Mouse (Mus musculus): Measurements from ENCODE around the gene Rnf25.

Rnf25 gene

GRCm38 (mm10) chr1:74601267-74601962 lies at the start of gene Rnf25, which contains the start of gene Stk36:
Rnf25 (minus strand) TSS chr1:74601397.
Stk36 (plus strand) TSS chr1:74601445.
- peak; percentile 69 for DNase-seq (ENCODE audit: low spot score)

GRCm38 (mm10) chr1:74643926-74644325 lies 42.7 kb upstream of the Rnf25 start:
- DNase-seq (ENCODE audit: low spot score): no peak

DNA sequence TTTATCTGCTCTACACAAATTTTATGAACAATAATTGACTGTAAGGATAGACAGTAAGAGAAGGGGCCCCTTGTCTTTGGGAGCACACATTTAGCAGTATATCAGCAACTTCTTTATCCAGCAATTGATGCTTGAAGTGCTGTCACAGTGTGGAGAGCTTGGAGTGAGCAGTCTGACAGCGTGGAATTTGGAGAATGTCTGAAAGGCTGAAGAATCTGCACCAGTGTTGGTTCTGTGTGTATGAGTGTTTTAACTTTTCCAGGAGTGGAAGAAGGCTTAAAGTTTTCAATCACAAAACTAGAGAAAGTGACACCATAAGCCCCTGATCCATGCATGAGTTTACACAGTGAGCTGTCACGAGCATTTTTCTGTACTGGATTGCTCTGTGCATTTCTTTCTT lies 42.3 kb upstream of the Rnf25 start:
- no peak for DNase-seq (ENCODE audit: low spot score)

GRCm38 (mm10) chr1:74632734-74633133 lies 31.5 kb upstream of the Rnf25 start:
- no peak for DNase-seq (ENCODE audit: low spot score)

DNA sequence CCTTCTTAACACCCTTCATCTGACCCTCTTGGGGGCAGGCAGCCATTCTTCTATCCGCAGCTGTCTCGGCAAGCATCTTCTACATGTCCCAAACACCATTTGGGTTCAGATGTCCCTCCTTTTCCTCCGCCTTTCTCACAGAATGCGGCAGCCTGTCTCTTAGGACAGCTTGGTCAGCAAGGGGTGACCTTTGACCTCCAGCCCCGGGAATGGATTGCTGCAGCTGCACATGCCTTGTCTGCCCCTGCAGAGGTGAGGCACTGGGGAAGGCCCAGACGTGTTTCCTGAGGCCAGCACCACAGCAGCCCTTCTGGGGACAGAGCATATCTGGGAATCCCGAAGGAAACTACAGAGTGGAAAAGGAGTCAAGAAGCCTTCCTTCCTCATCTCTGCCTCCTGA lies 26.8 kb upstream of the Rnf25 start:
- DNase-seq (ENCODE audit: low spot score): no peak

- no peak for DNase-seq (ENCODE audit: low spot score)
Observed at GRCm38 (mm10) chr1:74626076-74626475, 24.9 kb upstream of the Rnf25 start.

- DNase-seq (ENCODE audit: low spot score): no peak
Observed at GRCm38 (mm10) chr1:74624183-74624582, 23.0 kb upstream of the Rnf25 start.

- DNase-seq (ENCODE audit: low spot score): no peak
Observed at GRCm38 (mm10) chr1:74600501-74601266, 513 bp downstream of the Rnf25 start.

- no peak for DNase-seq (ENCODE audit: low spot score)
Observed at GRCm38 (mm10) chr1:74594434-74594833, 6.8 kb downstream of the Rnf25 start.

DNA sequence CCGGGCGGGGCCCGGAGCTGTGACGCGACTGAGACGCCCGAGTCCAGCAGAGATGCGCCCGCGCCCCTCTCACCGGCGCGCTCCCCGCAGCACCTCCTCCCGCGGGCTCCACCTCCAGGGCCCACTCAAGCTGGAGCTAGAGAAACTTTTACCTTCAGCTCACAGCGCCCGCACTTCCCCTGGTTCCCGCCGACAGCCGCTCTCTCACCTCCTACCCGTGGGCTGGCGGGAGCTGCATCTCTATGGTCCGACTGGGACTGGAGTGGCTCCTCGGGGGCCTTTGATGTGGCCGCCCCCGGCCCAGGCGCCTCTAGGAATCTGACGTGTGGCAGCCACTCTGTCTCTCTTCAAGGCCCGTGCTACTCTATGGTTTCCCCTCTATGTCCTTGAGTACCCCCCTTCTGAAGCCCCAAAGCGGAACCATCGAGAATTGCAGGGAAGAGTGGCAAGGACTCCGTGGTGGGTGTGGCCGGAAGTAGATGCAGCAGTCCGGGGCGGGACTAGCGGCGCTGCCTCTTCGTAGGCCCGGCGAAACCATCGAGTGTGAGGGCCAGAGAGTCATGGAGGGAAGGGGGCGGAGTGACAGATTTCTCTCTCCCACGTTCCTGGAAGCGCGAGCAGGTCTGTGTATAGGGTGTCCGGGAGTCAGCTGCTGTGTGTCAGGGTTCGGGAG lies 13.3 kb downstream of the Rnf25 start, which contains the start of the genes Zfp142 and Bcs1l:
TSS of gene Zfp142 (minus strand) at position 474 of the 673 bp plus-strand sequence.
TSS of gene Bcs1l (plus strand) at position 517 of the 673 bp plus-strand sequence.
- DNase-seq (ENCODE audit: low spot score): peak; percentile 98

- DNase-seq (ENCODE audit: low spot score): no peak
Observed at GRCm38 (mm10) chr1:74587233-74587772, 13.9 kb downstream of the Rnf25 start.

DNA sequence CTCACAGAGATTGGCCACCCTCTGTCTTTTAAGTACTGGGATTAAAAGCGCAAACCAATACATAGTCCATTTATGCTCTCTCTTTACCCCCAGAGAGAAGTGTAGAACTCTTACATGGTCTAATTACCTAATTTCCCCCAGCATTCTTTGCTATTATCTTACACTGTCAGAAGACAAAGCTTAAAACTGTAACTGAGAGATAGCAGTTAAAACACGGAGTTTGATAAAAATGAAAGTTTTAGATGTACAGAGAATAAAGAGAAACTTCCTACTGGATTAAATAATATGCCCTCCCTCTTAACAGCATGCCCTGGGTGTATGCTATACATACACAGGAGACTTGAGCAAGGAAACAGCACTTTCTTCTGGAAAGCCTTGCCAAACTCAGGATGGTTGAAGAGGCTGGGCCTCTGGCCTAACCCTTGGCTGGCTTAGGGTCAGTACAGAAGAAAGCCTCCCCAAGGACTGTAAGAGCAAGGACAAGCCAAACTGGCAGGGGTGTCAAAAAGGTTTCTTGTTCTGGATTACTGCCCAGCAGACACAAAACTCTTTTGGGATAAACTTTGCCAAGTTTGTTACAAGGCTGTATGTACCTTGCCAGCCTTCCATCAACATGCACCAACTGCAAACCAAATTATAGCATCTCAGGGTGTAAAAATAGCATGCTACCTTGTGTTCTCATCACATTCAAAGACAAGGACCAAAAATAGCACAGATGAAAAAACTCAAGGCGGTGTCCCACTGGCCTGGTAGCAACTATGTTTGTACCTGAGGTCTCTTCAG lies 16.4 kb downstream of the Rnf25 start:
- DNase-seq (ENCODE audit: low spot score): no peak

GRCm38 (mm10) chr1:74582621-74583020 lies 18.6 kb downstream of the Rnf25 start:
- no peak for DNase-seq (ENCODE audit: low spot score)

GRCm38 (mm10) chr1:74569739-74570719 lies 31.2 kb downstream of the Rnf25 start:
- no peak for DNase-seq (ENCODE audit: low spot score)

- DNase-seq (ENCODE audit: low spot score): no peak
Observed at GRCm38 (mm10) chr1:74565834-74566233, 35.4 kb downstream of the Rnf25 start.

- no peak for DNase-seq (ENCODE audit: low spot score)
Observed at GRCm38 (mm10) chr1:74559061-74559460, 42.1 kb downstream of the Rnf25 start.

- DNase-seq (ENCODE audit: low spot score): no peak
Observed at GRCm38 (mm10) chr1:74544184-74544583, 57.0 kb downstream of the Rnf25 start, which contains the start of gene Usp37. Usp37 (minus strand) TSS chr1:74544284.
